Mouse (Mus musculus): ENCODE measurements at regions not wholly inside any gene's neighbourhood (a gene's known extent, or its start where the extent isn't known, plus 50 kb on each side); places are given as distances from the start of the nearest gene placed in this dataset.

DNA sequence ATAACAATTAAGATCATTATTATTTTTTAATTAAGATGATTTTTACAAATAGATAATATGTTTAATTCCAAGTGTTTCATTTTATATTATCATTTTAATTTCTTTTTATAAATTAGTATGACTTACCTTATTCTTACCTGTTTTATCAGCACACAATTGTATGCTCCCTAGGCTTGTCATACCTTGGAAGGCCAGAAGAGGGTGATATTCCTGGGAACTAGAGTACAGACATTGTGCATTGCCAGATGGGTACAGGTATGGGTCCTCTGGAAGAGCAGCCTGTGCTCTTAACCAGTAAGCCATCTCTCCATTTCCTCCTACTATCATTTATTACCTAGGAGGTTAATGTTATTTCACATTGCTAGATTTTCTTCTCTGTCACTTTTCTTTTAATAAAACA is 172.0 kb upstream of the Kif2b start:
- Histone ChIP-seq H3K27ac (ENCODE audit: insufficient read depth, low read length) (no peak overlapping the region), H3K9ac (ENCODE audit: low read depth, poor library complexity, severe bottlenecking) (no peak overlapping the region), H3K9me3 (replicated peaks; ENCODE audit: control insufficient read depth, insufficient read depth, low read length, poor library complexity, severe bottlenecking) (no peaks in the 10 kb centered on the region), H3K27me3 (ENCODE audit: control insufficient read depth, insufficient read depth, low read length, poor library complexity, severe bottlenecking) (no peaks in the 10 kb centered on the region), H3K4me1 (ENCODE audit: control insufficient read depth, insufficient read depth, low read length) (no peaks in the 10 kb centered on the region), H3K4me3 (ENCODE audit: low read depth, low read length) (no peak overlapping the region), H3K36me3 (ENCODE audit: control insufficient read depth, insufficient read depth, low read length, poor library complexity, severe bottlenecking) (no peaks in the 10 kb centered on the region)
- TF ChIP-seq POLR2A (IDR thresholded peaks at IDR 0.05; ENCODE audit: insufficient read depth, low read length) = no peak
- TF ChIP-seq EP300 (IDR thresholded peaks at IDR 0.05; ENCODE audit: insufficient read depth, low read depth, low read length) = no peak
- peak; percentile 1 for TF ChIP-seq CTCF (IDR thresholded peaks at IDR 0.05; ENCODE audit: low read depth, low read length)
